14 mouse cellular contexts compared by ENCODE assay signal in the genomic region with DNA sequence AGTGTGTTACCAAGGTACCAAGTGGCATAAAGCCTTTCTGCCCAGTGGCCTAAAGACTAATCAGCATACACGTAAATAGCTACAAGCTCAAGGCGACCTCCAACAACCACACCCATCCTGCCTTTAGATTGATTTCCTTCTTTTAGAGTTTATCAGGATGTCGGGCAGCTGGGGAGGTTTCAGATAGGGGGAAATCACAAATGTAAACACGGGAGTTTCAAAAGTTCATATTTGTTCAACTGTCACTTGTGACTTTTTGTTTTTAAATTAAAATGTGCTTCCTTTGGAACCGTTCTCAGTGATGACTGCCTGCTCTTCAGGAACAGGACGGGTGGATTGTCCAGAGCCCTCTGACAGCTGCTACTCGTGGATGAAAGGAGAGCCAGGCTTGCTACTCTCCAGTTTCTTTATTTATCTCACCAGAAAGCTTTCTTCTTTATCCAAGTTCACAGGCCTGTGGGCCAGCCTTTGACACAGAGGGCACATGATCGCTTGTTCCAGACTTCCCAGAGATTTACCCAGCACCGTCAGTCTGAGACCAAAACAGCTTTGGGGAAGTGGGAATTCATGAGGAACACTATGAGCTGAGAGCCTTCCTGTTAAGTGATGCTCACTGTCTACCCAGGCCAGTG. TPM values are rescaled to one million over a fixed set of nuclear protein-coding genes. Genes with fewer than 3 reads are reported as not detected.
DNase-seq lines count a peak whose midpoint lies in the region; ATAC-seq and TF ChIP-seq lines count a peak whose summit lies in the region.
"Had no signal": no experiment of that assay in that cellular context is flagged by ENCODE, and none has a peak within 500 bp of the region (broad histone marks: within the 10 kb centered on the region; RNA-seq: fewer than 3 reads in every experiment).

No protein-coding gene starts in this region.

- TF ChIP-seq POLR2A in MEL (IDR thresholded peaks at IDR 0.05; ENCODE audit: control insufficient read depth in 1 of 2, insufficient read depth in 1 of 2, low read depth in 1 of 2, low read length in 2 of 2, poor library complexity in 1 of 2): no peak

- H3K27ac ChIP-seq in MEL (ENCODE audit: control insufficient read depth, low read depth, low read length): no peak overlapping the region
- H3K27ac ChIP-seq in heart, embryonic 11.5 days (ENCODE audit: low read depth, low read length): peak overlapping the region; percentile 50; the same call in 1 of the 2 replicates
- H3K27ac ChIP-seq in lung, embryonic 14.5 days (ENCODE audit: low read depth): no peak overlapping the region
- H3K27ac ChIP-seq in intestine, postnatal 0 days (ENCODE audit: low read depth, low read length): no peak overlapping the region
- H3K27ac ChIP-seq: hindbrain, postnatal 0 days; neural tube, embryonic 12.5 days had no signal

- DNase-seq in gastrocnemius, adult 18-20 months (ENCODE audit: low spot score): peak; percentile 4
- DNase-seq in gastrocnemius, adult 8-10 months (ENCODE audit: low spot score in 2 of 2): no peak
- peak; percentile 34 for DNase-seq in MEL (ENCODE audit: low read depth, low spot score)
- peak; percentile 56 for DNase-seq in lung, embryonic 14.5 days
- no peak for DNase-seq in cerebellum, adult 18-20 months
- DNase-seq: right cerebral cortex, postnatal 14 days had no signal

- TF ChIP-seq CTCF in MEL (IDR thresholded peaks at IDR 0.05 in 2 of 3, conservative IDR thresholded peaks at IDR 0.05 in 1 of 3; ENCODE audit: control insufficient read depth in 1 of 3, insufficient read depth in 1 of 3, low read depth in 2 of 3, low read length in 3 of 3, poor library complexity in 1 of 3, severe bottlenecking in 1 of 3): no peak
- TF ChIP-seq CTCF in lung, embryonic 14.5 days (IDR thresholded peaks at IDR 0.05; ENCODE audit: low read depth): no peak
- no peak for TF ChIP-seq CTCF in intestine, postnatal 0 days (IDR thresholded peaks at IDR 0.05; ENCODE audit: low read depth)

- no peak overlapping the region for H3K9ac ChIP-seq in MEL (ENCODE audit: control insufficient read depth, low read depth, low read length, poor library complexity, severe bottlenecking)
- no peak overlapping the region for H3K9ac ChIP-seq in heart, embryonic 11.5 days (ENCODE audit: low read depth, low read length)
- no peak overlapping the region for H3K9ac ChIP-seq in lung, embryonic 14.5 days
- no peak overlapping the region for H3K9ac ChIP-seq in intestine, postnatal 0 days (ENCODE audit: low read depth, low read length)
- H3K9ac ChIP-seq: neural tube, embryonic 12.5 days had no signal

- TF ChIP-seq RAD21 in MEL (IDR thresholded peaks at IDR 0.05; ENCODE audit: low read depth, low read length): no peak

- H3K79me2 ChIP-seq in MEL (ENCODE audit: control insufficient read depth, insufficient read depth, low read length, poor library complexity): no peaks in the 10 kb centered on the region

- H3K4me1 ChIP-seq in MEL (ENCODE audit: control insufficient read depth in 1 of 2, insufficient read depth in 2 of 2, low read length in 2 of 2): peaks cover 0 to 6% of the 10 kb centered on the region in 2 experiments; a peak in 2 of 4 replicates
- H3K4me1 ChIP-seq in heart, embryonic 11.5 days (ENCODE audit: control insufficient read depth, insufficient read depth, low read length): peaks cover 15% of the 10 kb centered on the region
- no peaks in the 10 kb centered on the region for H3K4me1 ChIP-seq in lung, embryonic 14.5 days (ENCODE audit: insufficient read depth)
- H3K4me1 ChIP-seq in intestine, postnatal 0 days (replicated peaks; ENCODE audit: control insufficient read depth, insufficient read depth, low read length): no peaks in the 10 kb centered on the region
- H3K4me1 ChIP-seq: neural tube, embryonic 12.5 days had no signal

- H3K4me2 ChIP-seq in heart, embryonic 11.5 days: no peak overlapping the region; the same call in 1 of the 2 replicates
- H3K4me2 ChIP-seq in lung, embryonic 14.5 days: no peak overlapping the region
- H3K4me2 ChIP-seq in intestine, postnatal 0 days (replicated peaks; ENCODE audit: low read depth): no peak overlapping the region; the same call in 1 of the 2 replicates
- H3K4me2 ChIP-seq: neural tube, embryonic 12.5 days had no signal

- H3K9me3 ChIP-seq in MEL (replicated peaks; ENCODE audit: insufficient read depth, low read length): no peaks in the 10 kb centered on the region
- H3K9me3 ChIP-seq in heart, embryonic 11.5 days (replicated peaks; ENCODE audit: control insufficient read depth, low read length): no peaks in the 10 kb centered on the region
- H3K9me3 ChIP-seq in lung, embryonic 14.5 days (ENCODE audit: low read depth, low read length): no peaks in the 10 kb centered on the region
- no peaks in the 10 kb centered on the region for H3K9me3 ChIP-seq in intestine, postnatal 0 days (ENCODE audit: control insufficient read depth)
- H3K9me3 ChIP-seq: neural tube, embryonic 12.5 days had no signal

- no peak for ATAC-seq in heart, embryonic 11.5 days (replicated peaks; ENCODE audit: insufficient number of reproducible peaks, low FRiP score, low TSS enrichment)
- ATAC-seq in lung, embryonic 14.5 days (ENCODE audit: insufficient read depth): peak; percentile 55
- ATAC-seq in cerebellum, adult (ENCODE audit: insufficient number of reproducible peaks, low FRiP score, low TSS enrichment): no peak
- ATAC-seq in intestine, postnatal 0 days: no peak
- ATAC-seq: hindbrain, postnatal 0 days had no signal

- WGBS in heart, embryonic 11.5 days (ENCODE audit: insufficient replicate concordance): 17% methylated on average over 9 of the region's 9 CpGs
- WGBS in lung, embryonic 14.5 days: 20% methylated on average over 9 of the region's 9 CpGs
- 12% methylated on average over 9 of the region's 9 CpGs for WGBS in intestine, postnatal 0 days

- H3K27me3 ChIP-seq in MEL (ENCODE audit: control insufficient read depth in 1 of 2, insufficient read depth in 2 of 2, low read length in 2 of 2): no peaks in the 10 kb centered on the region
- no peaks in the 10 kb centered on the region for H3K27me3 ChIP-seq in heart, embryonic 11.5 days (ENCODE audit: control insufficient read depth, insufficient read depth, low read length)
- no peaks in the 10 kb centered on the region for H3K27me3 ChIP-seq in lung, embryonic 14.5 days (ENCODE audit: insufficient read depth, low read length)
- H3K27me3 ChIP-seq in intestine, postnatal 0 days (replicated peaks; ENCODE audit: control insufficient read depth, insufficient read depth, low read length): no peaks in the 10 kb centered on the region
- H3K27me3 ChIP-seq: neural tube, embryonic 12.5 days had no signal

- H3K36me3 ChIP-seq in MEL (ENCODE audit: control insufficient read depth in 1 of 2, insufficient read depth in 2 of 2, low read length in 2 of 2): no peaks in the 10 kb centered on the region
- 0 out of 2 replicates have a peak, but pooled peaks cover 3% of the 10 kb centered on the region for H3K36me3 ChIP-seq in heart, embryonic 11.5 days (ENCODE audit: control insufficient read depth, insufficient read depth, low read length)
- peaks cover 10% of the 10 kb centered on the region; the same call in 1 of the 2 replicates for H3K36me3 ChIP-seq in lung, embryonic 14.5 days (ENCODE audit: insufficient read depth)
- no peaks in the 10 kb centered on the region for H3K36me3 ChIP-seq in intestine, postnatal 0 days (ENCODE audit: control insufficient read depth, insufficient read depth)
- H3K36me3 ChIP-seq: neural tube, embryonic 12.5 days had no signal

- H3K4me3 ChIP-seq in MEL (ENCODE audit: control insufficient read depth in 1 of 2, insufficient read depth in 1 of 2, low read depth in 2 of 2, low read length in 2 of 2): no peak overlapping the region
- no peak overlapping the region for H3K4me3 ChIP-seq in heart, embryonic 11.5 days (ENCODE audit: low read depth, low read length)
- no peak overlapping the region for H3K4me3 ChIP-seq in lung, embryonic 14.5 days (ENCODE audit: low read depth, low read length)
- H3K4me3 ChIP-seq in intestine, postnatal 0 days (ENCODE audit: low read depth, low read length): no peak overlapping the region
- H3K4me3 ChIP-seq: neural tube, embryonic 12.5 days had no signal

- TF ChIP-seq EP300 in MEL (IDR thresholded peaks at IDR 0.05; ENCODE audit: low read depth in 1 of 2, low read length in 2 of 2): no peak

TF ChIP-seq in MEL, 35 proteins besides CTCF, POLR2A, EP300 and RAD21 (continues in another document):
- no peak for TF ChIP-seq MAFK (IDR thresholded peaks at IDR 0.05; ENCODE audit: borderline replicate concordance, low read depth, low read length)
- TF ChIP-seq UBTF (IDR thresholded peaks at IDR 0.05; ENCODE audit: borderline replicate concordance, insufficient read depth, low read depth, low read length): no peak
- no peak for TF ChIP-seq ZMIZ1 (IDR thresholded peaks at IDR 0.05; ENCODE audit: low read depth, low read length)
- peak; percentile 13; the same call in 1 of the 2 replicates for TF ChIP-seq TCF12 (IDR thresholded peaks at IDR 0.05; ENCODE audit: low read depth, low read length)
- TF ChIP-seq GATA1 (IDR thresholded peaks at IDR 0.05; ENCODE audit: low read depth, low read length): peak; percentile 43
- no peak for TF ChIP-seq MYC (IDR thresholded peaks at IDR 0.05; ENCODE audit: low read depth, low read length)
- 0 out of 2 replicates have a peak, but pooled peaks have one; percentile 31 for TF ChIP-seq RCOR1 (IDR thresholded peaks at IDR 0.05; ENCODE audit: low read depth, low read length)
- no peak for TF ChIP-seq USF1 (IDR thresholded peaks at IDR 0.05; ENCODE audit: low read depth, low read length)
- TF ChIP-seq GABPA (IDR thresholded peaks at IDR 0.05; ENCODE audit: low read depth, low read length): no peak

RNA-seq across cellular contexts. Expression of a gene that starts 23.0 kb away (rescaled TPM):
- not detected for total RNA-seq in gastrocnemius, adult 18-20 months (2021)
- total RNA-seq in gastrocnemius, adult 8-10 months (2022): not detected
- total RNA-seq in MEL (2012; rRNA removed): not detected in 2 replicates
- polyA plus RNA-seq in MEL (2012; ENCODE audit: insufficient read depth in 1 of 2, insufficient read length in 2 of 2, low read depth in 1 of 2, low replicate concordance in 2 of 2, missing spikeins in 1 of 2): not detected
- polyA plus RNA-seq in heart, embryonic 11.5 days (2014; fragmentation: Nextera tagmentation; extraction: Ambion mirVana): not detected in 2 replicates
- polyA plus RNA-seq in lung, embryonic 14.5 days (2014; fragmentation: Nextera tagmentation; extraction: Ambion mirVana): not detected in 2 replicates
- polyA plus RNA-seq in intestine, postnatal 0 days (2015; fragmentation: Nextera tagmentation; extraction: Ambion mirVana): 0.04 and 0.05 TPM in 2 replicates
- total RNA-seq: hindbrain, postnatal 0 days; left cerebral cortex, adult 8-10 months; megakaryocyte-erythroid progenitor cell, adult 5-6 weeks had no signal
- polyA plus RNA-seq: embryonic facial prominence, embryonic 14.5 days; hindbrain, postnatal 0 days; neural tube, embryonic 12.5 days had no signal

RNA-seq across cellular contexts. Expression of a gene that starts 33.1 kb away (rescaled TPM):
- total RNA-seq in gastrocnemius, adult 18-20 months (2021): 1 to 10 TPM in 1 of 2 experiments, under 1 TPM in 1; 0.89 to 1.3 TPM
- total RNA-seq in gastrocnemius, adult 8-10 months (2022): 1 to 10 TPM in 3 of 4 experiments, under 1 TPM in 1; 0.70 to 1.4 (median 1.2) TPM
- not detected in 2 replicates for total RNA-seq in MEL (2012; rRNA removed)
- polyA plus RNA-seq in MEL (2012; ENCODE audit: insufficient read depth in 1 of 2, insufficient read length in 2 of 2, low read depth in 1 of 2, low replicate concordance in 2 of 2, missing spikeins in 1 of 2): under 1 TPM in 1 of 2 experiments, not detected in 1; 0.10 TPM
- 14.4 and 15.8 TPM in 2 replicates for polyA plus RNA-seq in heart, embryonic 11.5 days (2014; fragmentation: Nextera tagmentation; extraction: Ambion mirVana)
- 32.5 and 33.6 TPM in 2 replicates for polyA plus RNA-seq in lung, embryonic 14.5 days (2014; fragmentation: Nextera tagmentation; extraction: Ambion mirVana)
- 2.6 and 3.1 TPM in 2 replicates for polyA plus RNA-seq in intestine, postnatal 0 days (2015; fragmentation: Nextera tagmentation; extraction: Ambion mirVana)

Comparison
In these comparisons a context has a peak if more than half of its experiments do, and no peak if none do; other contexts are left out.
1. DNase-seq: peak in gastrocnemius, adult 18-20 months (single experiment), MEL (single experiment) and lung, embryonic 14.5 days (single experiment); none in gastrocnemius, adult 8-10 months (0 of 2) and cerebellum, adult 18-20 months (0 of 2).